Mouse (Mus musculus): ENCODE measurements around the gene Hsd3b2.
"Not testable (repeated sequence)": the region's sequence is repeated elsewhere in the genome, so short reads cannot be mapped to it uniquely, and the experiment has no call there.

Gene Hsd3b2

GRCm38 (mm10) chr3:98724376-98724775, at the start of gene Hsd3b2:
TSS of gene Hsd3b2 (minus strand) at chr3:98724543.
- no peak for DNase-seq (ENCODE audit: low spot score)

- no peak for DNase-seq (ENCODE audit: low spot score)
Measured at GRCm38 (mm10) chr3:98764155-98764554, 39.8 kb upstream of the Hsd3b2 start.

- DNase-seq (ENCODE audit: low spot score): no peak
Measured at GRCm38 (mm10) chr3:98756836-98757235, 32.5 kb upstream of the Hsd3b2 start.

GRCm38 (mm10) chr3:98752171-98752570, 27.8 kb upstream of the Hsd3b2 start:
- no peak for DNase-seq (ENCODE audit: low spot score)

- not testable (repeated sequence) for DNase-seq (ENCODE audit: low spot score)
Measured at GRCm38 (mm10) chr3:98741043-98741442, 16.7 kb upstream of the Hsd3b2 start.

- DNase-seq (ENCODE audit: low spot score): no peak
Measured at GRCm38 (mm10) chr3:98734340-98734739, 10.0 kb upstream of the Hsd3b2 start.

- DNase-seq (ENCODE audit: low spot score): no peak
Measured at GRCm38 (mm10) chr3:98733724-98734123, 9.4 kb upstream of the Hsd3b2 start.

- DNase-seq (ENCODE audit: low spot score): no peak
Measured at GRCm38 (mm10) chr3:98726281-98726680, 1.9 kb upstream of the Hsd3b2 start.

GRCm38 (mm10) chr3:98720740-98721139, 3.6 kb downstream of the Hsd3b2 start:
- DNase-seq (ENCODE audit: low spot score): no peak

GRCm38 (mm10) chr3:98682401-98682800, 41.9 kb downstream of the Hsd3b2 start:
- DNase-seq (ENCODE audit: low spot score): no peak

- DNase-seq (ENCODE audit: low spot score): no peak
Measured at GRCm38 (mm10) chr3:98680786-98681185, 43.6 kb downstream of the Hsd3b2 start.
